Mouse (Mus musculus) limb, embryonic 13.5 days (tissue): ENCODE measurements around the gene Cacna1c. TPM values are rescaled to one million over a fixed set of nuclear protein-coding genes. Genes with fewer than 3 reads are reported as not detected.
A peak's percentile ranks its signal among the peaks of the same experiment; 100 is the strongest.

Experiments used
- ATAC-seq: fragments of 200-750 bp; cut with Nextera tagmentation; 2 replicates; pipeline ENCODE4 v1.8.0; 2017; ENCODE audit warnings: low read depth, moderate number of reproducible peaks, moderate TSS enrichment; ENCODE audit not compliant: low FRiP score
- H3K27ac ChIP-seq: fragments of 300-500 bp; sonication (generic); 2 replicates; pipeline ENCODE4 v1.5.1; 2015; ENCODE audit warnings: inconsistent platforms, mild to moderate bottlenecking, moderate library complexity
- H3K27me3 ChIP-seq: fragments of 300-500 bp; sonication (generic); 2 replicates; pipeline ENCODE4 v1.6.1; 2015; ENCODE audit warnings: mild to moderate bottlenecking, inconsistent platforms
- H3K36me3 ChIP-seq: fragments of 300-500 bp; sonication (generic); 2 replicates; pipeline ENCODE4 v1.6.1; 2015; ENCODE audit warnings: inconsistent platforms, mild to moderate bottlenecking, moderate library complexity
- H3K4me1 ChIP-seq: fragments of 300-500 bp; sonication (generic); 2 replicates; pipeline ENCODE4 v1.6.1; 2015; ENCODE audit warnings: inconsistent platforms
- H3K4me2 ChIP-seq: fragments of 300-500 bp; sonication (generic); replicated peaks from 2 replicates; pipeline ENCODE4 v1.6.1; 2015; ENCODE audit warnings: inconsistent platforms, mild to moderate bottlenecking, moderate library complexity
- H3K4me3 ChIP-seq: fragments of 300-500 bp; sonication (generic); 2 replicates; pipeline ENCODE4 v1.5.1; 2015; ENCODE audit warnings: moderate library complexity, mild to moderate bottlenecking, inconsistent platforms
- H3K9ac ChIP-seq: fragments of 300-500 bp; sonication (generic); 2 replicates; pipeline ENCODE4 v1.6.1; 2015; ENCODE audit warnings: mild to moderate bottlenecking, inconsistent platforms
- H3K9me3 ChIP-seq: fragments of 300-500 bp; sonication (generic); 2 replicates; pipeline ENCODE4 v1.6.1; 2016; ENCODE audit warnings: inconsistent platforms
- WGBS: fragments of 180-500 bp; shearing (Covaris S2); methylation state at CpG from one replicate; pipeline ENCODE4 v1.1.7; 2015; 5-methylcytosine and 5-hydroxymethylcytosine counted together
- polyA plus RNA-seq: library from polyadenylated mRNA; unstranded; fragments of >200 nt; fragmentation: Nextera tagmentation; extraction: Ambion mirVana; gene quantifications from 2 replicates; pipeline ENCODE4 v1.2.1, GENCODE M21; 2015

The Cacna1c gene
- polyA plus RNA-seq, 1 experiment from 2014 or later: 9.9 TPM

GRCm38 (mm10) chr6:118958529-118958928 is 237.7 kb downstream of the Cacna1c start:
- WGBS: 87% methylated on average over 9 of the region's 9 CpGs
- Histone ChIP-seq H3K4me1 (0 out of 2 replicates have a peak, but pooled peaks cover 8% of the 10 kb centered on the region), H3K4me3 (no peak overlapping the region), H3K9ac (no peak overlapping the region), H3K9me3 (no peaks in the 10 kb centered on the region), H3K36me3 (no peaks in the 10 kb centered on the region), H3K27ac (no peak overlapping the region), H3K4me2 (no peak overlapping the region), H3K27me3 (no peaks in the 10 kb centered on the region)
- no peak; the same call in 1 of the 2 replicates for ATAC-seq

GRCm38 (mm10) chr6:118956234-118956633 is 240.0 kb downstream of the Cacna1c start:
- Histone ChIP-seq H3K27me3 (no peaks in the 10 kb centered on the region), H3K4me1 (0 out of 2 replicates have a peak, but pooled peaks cover 6% of the 10 kb centered on the region), H3K36me3 (no peaks in the 10 kb centered on the region), H3K27ac (no peak overlapping the region), H3K9me3 (no peaks in the 10 kb centered on the region), H3K9ac (no peak overlapping the region), H3K4me2 (no peak overlapping the region), H3K4me3 (no peak overlapping the region)
- 88% methylated on average over 4 of the region's 4 CpGs for WGBS
- ATAC-seq: no peak

- Histone ChIP-seq H3K9me3 (no peaks in the 10 kb centered on the region), H3K36me3 (no peaks in the 10 kb centered on the region), H3K4me1 (0 out of 2 replicates have a peak, but pooled peaks cover 6% of the 10 kb centered on the region), H3K4me3 (no peak overlapping the region), H3K4me2 (no peak overlapping the region), H3K27me3 (no peaks in the 10 kb centered on the region), H3K27ac (no peak overlapping the region), H3K9ac (no peak overlapping the region)
- no peak for ATAC-seq
Measured at GRCm38 (mm10) chr6:118955777-118956176, 240.4 kb downstream of the Cacna1c start.

GRCm38 (mm10) chr6:118954988-118955554 is 241.1 kb downstream of the Cacna1c start:
- no peaks in the 10 kb centered on the region for H3K9me3 ChIP-seq
- WGBS: 96% methylated on average over 7 of the region's 7 CpGs

GRCm38 (mm10) chr6:118952377-118952776 is 243.8 kb downstream of the Cacna1c start:
- ATAC-seq: no peak

More at GRCm38 (mm10) chr6:118954988-118955554, 241.1 kb downstream of the Cacna1c start:
- Histone ChIP-seq H3K9ac (no peak overlapping the region), H3K4me3 (no peak overlapping the region), H3K27ac (no peak overlapping the region), H3K4me2 (no peak overlapping the region), H3K27me3 (no peaks in the 10 kb centered on the region), H3K36me3 (no peaks in the 10 kb centered on the region), H3K4me1 (peaks cover 6% of the 10 kb centered on the region; the same call in 1 of the 2 replicates)
- ATAC-seq: no peak

GRCm38 (mm10) chr6:118950190-118950589 is 246.0 kb downstream of the Cacna1c start:
- Histone ChIP-seq H3K27me3 (no peaks in the 10 kb centered on the region), H3K4me1 (peaks cover 11% of the 10 kb centered on the region), H3K9ac (no peak overlapping the region), H3K36me3 (no peaks in the 10 kb centered on the region), H3K4me3 (no peak overlapping the region), H3K27ac (no peak overlapping the region), H3K9me3 (no peaks in the 10 kb centered on the region; the same call in 1 of the 2 replicates), H3K4me2 (no peak overlapping the region)
- ATAC-seq: no peak
- 64% methylated on average over 13 of the region's 13 CpGs for WGBS

More at GRCm38 (mm10) chr6:118952377-118952776, 243.8 kb downstream of the Cacna1c start:
- no peak overlapping the region for H3K4me3 ChIP-seq
- no peaks in the 10 kb centered on the region for H3K27me3 ChIP-seq
- H3K27ac ChIP-seq: no peak overlapping the region
- WGBS: 80% methylated on average over 9 of the region's 9 CpGs
- H3K9ac ChIP-seq: no peak overlapping the region
- H3K36me3 ChIP-seq: no peaks in the 10 kb centered on the region
- no peaks in the 10 kb centered on the region for H3K9me3 ChIP-seq
- H3K4me1 ChIP-seq: peaks cover 4% of the 10 kb centered on the region
- H3K4me2 ChIP-seq: no peak overlapping the region

GRCm38 (mm10) chr6:118947286-118947685 is 248.9 kb downstream of the Cacna1c start:
- Histone ChIP-seq H3K36me3 (no peaks in the 10 kb centered on the region), H3K4me2 (no peak overlapping the region), H3K27me3 (no peaks in the 10 kb centered on the region), H3K27ac (peak overlapping the region; percentile 3; the same call in 1 of the 2 replicates), H3K9me3 (no peaks in the 10 kb centered on the region; the same call in 1 of the 2 replicates), H3K4me1 (peaks cover 13% of the 10 kb centered on the region), H3K9ac (no peak overlapping the region), H3K4me3 (no peak overlapping the region)
- WGBS: 56% methylated on average over 8 of the region's 8 CpGs
- ATAC-seq: no peak; the same call in 1 of the 2 replicates

- Histone ChIP-seq H3K27me3 (no peaks in the 10 kb centered on the region), H3K9me3 (no peaks in the 10 kb centered on the region; the same call in 1 of the 2 replicates), H3K9ac (no peak overlapping the region), H3K36me3 (no peaks in the 10 kb centered on the region), H3K4me3 (no peak overlapping the region), H3K27ac (no peak overlapping the region), H3K4me1 (peaks cover 19% of the 10 kb centered on the region), H3K4me2 (no peak overlapping the region)
- WGBS: 84% methylated on average over 6 of the region's 6 CpGs
- no peak for ATAC-seq
Measured at GRCm38 (mm10) chr6:118946660-118947059, 249.6 kb downstream of the Cacna1c start.

GRCm38 (mm10) chr6:118944093-118944492 is 252.1 kb downstream of the Cacna1c start:
- Histone ChIP-seq H3K4me2 (no peak overlapping the region), H3K27ac (no peak overlapping the region), H3K9ac (no peak overlapping the region), H3K9me3 (no peaks in the 10 kb centered on the region; the same call in 1 of the 2 replicates), H3K4me3 (no peak overlapping the region), H3K36me3 (no peaks in the 10 kb centered on the region), H3K4me1 (peaks cover 24% of the 10 kb centered on the region), H3K27me3 (no peaks in the 10 kb centered on the region)
- 90% methylated on average over 4 of the region's 4 CpGs for WGBS
- no peak for ATAC-seq

GRCm38 (mm10) chr6:118941816-118942215 is 254.4 kb downstream of the Cacna1c start:
- H3K27ac ChIP-seq: no peak overlapping the region
- no peaks in the 10 kb centered on the region for H3K27me3 ChIP-seq
- no peaks in the 10 kb centered on the region for H3K36me3 ChIP-seq
- H3K4me2 ChIP-seq: no peak overlapping the region
- no peaks in the 10 kb centered on the region; the same call in 1 of the 2 replicates for H3K9me3 ChIP-seq
- peaks cover 20% of the 10 kb centered on the region for H3K4me1 ChIP-seq
- 54% methylated on average over 4 of the region's 4 CpGs for WGBS
- no peak overlapping the region for H3K4me3 ChIP-seq
- no peak for ATAC-seq
- no peak overlapping the region for H3K9ac ChIP-seq

GRCm38 (mm10) chr6:118941036-118941435 is 255.2 kb downstream of the Cacna1c start:
- Histone ChIP-seq H3K4me1 (peaks cover 21% of the 10 kb centered on the region), H3K9me3 (no peaks in the 10 kb centered on the region), H3K27me3 (no peaks in the 10 kb centered on the region), H3K4me3 (no peak overlapping the region), H3K27ac (no peak overlapping the region), H3K4me2 (no peak overlapping the region), H3K9ac (no peak overlapping the region), H3K36me3 (no peaks in the 10 kb centered on the region)
- WGBS: 97% methylated on average over 3 of the region's 3 CpGs
- ATAC-seq: no peak

- Histone ChIP-seq H3K9ac (no peak overlapping the region), H3K27me3 (no peaks in the 10 kb centered on the region), H3K4me3 (no peak overlapping the region), H3K9me3 (no peaks in the 10 kb centered on the region), H3K4me1 (peaks cover 29% of the 10 kb centered on the region), H3K4me2 (no peak overlapping the region), H3K27ac (no peak overlapping the region), H3K36me3 (no peaks in the 10 kb centered on the region)
- ATAC-seq: no peak
- WGBS: 90% methylated on average over 8 of the region's 8 CpGs
Measured at GRCm38 (mm10) chr6:118939626-118940025, 256.6 kb downstream of the Cacna1c start.
